Mouse (Mus musculus): ENCODE results near the gene Glipr1l2. TPM values are rescaled to one million over a fixed set of nuclear protein-coding genes. Genes with fewer than 3 reads are reported as not detected.
"Not testable (repeated sequence)": the region's sequence is repeated elsewhere in the genome, so short reads cannot be mapped to it uniquely, and the experiment has no call there.

Gene Glipr1l2
- not detected in 2 replicates for polyA plus RNA-seq (2015; fragmentation: Nextera tagmentation; extraction: Ambion mirVana)

DNA sequence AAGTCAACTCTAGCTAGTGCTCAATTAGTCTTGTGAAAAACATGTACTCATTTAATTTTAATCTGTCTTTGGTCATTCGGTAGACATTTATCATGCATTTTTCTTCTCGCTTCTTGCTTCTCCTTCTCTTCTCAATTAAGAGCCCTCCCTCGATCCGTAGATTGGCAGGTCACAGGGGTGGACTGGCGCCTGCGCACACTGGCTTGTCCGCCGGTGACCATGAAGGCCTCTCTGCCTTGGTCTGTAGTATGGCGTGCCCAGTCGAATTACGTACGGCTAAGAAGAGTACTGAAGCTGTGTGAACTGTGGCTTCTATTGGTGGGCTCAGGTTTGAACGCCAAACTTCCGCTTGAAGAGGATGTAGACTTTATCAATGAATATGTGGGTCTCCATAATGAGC, at the start of gene Glipr1l2:
Gene Glipr1l2, plus strand, starts transcription at position 198 of the 400 bp plus-strand sequence.
- Histone ChIP-seq H3K36me3 (ENCODE audit: control insufficient read depth, insufficient read depth, low read length) (no peaks in the 10 kb centered on the region), H3K4me1 (ENCODE audit: control insufficient read depth, insufficient read depth, low read length) (no peaks in the 10 kb centered on the region), H3K9ac (ENCODE audit: low read length) (no peak within 1 kb of the TSS), H3K27ac (ENCODE audit: low read length) (no peak within 1 kb of the TSS), H3K4me3 (replicated peaks; ENCODE audit: low read length) (no peak within 1 kb of the TSS), H3K9me3 (replicated peaks; ENCODE audit: control insufficient read depth, low read length) (no peaks in the 10 kb centered on the region), H3K4me2 (ENCODE audit: low read depth, low read length) (no peak within 1 kb of the TSS), H3K27me3 (ENCODE audit: control insufficient read depth, insufficient read depth, low read length) (no peaks in the 10 kb centered on the region)
- ATAC-seq (ENCODE audit: insufficient read depth, low FRiP score) = no peak
- WGBS = 93% methylated on average over 14 of the region's 14 CpGs

DNA sequence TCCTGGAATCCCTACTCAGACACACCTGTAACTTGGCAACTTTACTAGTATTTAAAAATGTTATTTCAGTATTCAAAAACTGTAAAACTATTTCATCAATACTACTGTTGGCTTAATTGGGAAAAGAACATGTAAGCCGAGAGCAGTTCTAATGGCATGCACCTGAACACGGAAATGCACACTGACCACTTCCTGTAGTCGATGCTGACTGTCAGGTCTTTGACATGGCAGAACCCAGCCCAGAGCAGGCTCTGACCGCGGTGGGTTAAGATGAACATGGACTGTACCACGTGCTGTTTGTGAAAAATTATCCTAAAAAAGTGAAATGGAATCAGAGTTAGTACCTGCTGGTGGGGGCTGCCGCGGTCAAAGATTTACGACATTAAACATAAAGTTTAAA, 39.6 kb upstream of the Glipr1l2 start:
- 69% methylated on average over 9 of the region's 9 CpGs for WGBS
- H3K27ac ChIP-seq (ENCODE audit: low read length); H3K4me2 ChIP-seq (ENCODE audit: low read depth, low read length); H3K27me3 ChIP-seq (ENCODE audit: control insufficient read depth, insufficient read depth, low read length); H3K9me3 ChIP-seq (replicated peaks; ENCODE audit: control insufficient read depth, low read length); H3K4me3 ChIP-seq (replicated peaks; ENCODE audit: low read length); H3K9ac ChIP-seq (ENCODE audit: low read length); ATAC-seq (ENCODE audit: insufficient read depth, low FRiP score); H3K36me3 ChIP-seq (ENCODE audit: control insufficient read depth, insufficient read depth, low read length); H3K4me1 ChIP-seq (ENCODE audit: control insufficient read depth, insufficient read depth, low read length): not testable (repeated sequence)

DNA sequence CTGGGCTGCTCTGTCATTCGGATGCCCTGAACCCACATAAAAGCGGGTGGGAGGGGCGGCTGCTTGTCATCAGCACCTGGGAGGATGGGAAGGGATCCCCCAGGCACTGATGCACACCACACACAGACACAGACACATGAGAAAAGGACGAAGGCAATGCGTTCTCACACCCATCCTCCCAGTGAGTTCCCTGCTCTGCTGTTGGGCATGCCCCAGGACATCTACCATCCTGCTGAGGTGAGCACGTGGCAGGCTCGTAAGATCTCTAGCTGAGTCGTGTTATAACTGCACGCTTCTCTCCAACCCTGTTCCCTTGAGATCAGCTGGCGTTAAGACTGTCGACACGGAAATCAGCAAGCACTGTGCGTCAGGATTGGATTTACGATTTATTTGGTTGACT, 38.9 kb upstream of the Glipr1l2 start:
- H3K4me1 ChIP-seq (ENCODE audit: control insufficient read depth, insufficient read depth, low read length); H3K4me2 ChIP-seq (ENCODE audit: low read depth, low read length); H3K4me3 ChIP-seq (replicated peaks; ENCODE audit: low read length); H3K27ac ChIP-seq (ENCODE audit: low read length); ATAC-seq (ENCODE audit: insufficient read depth, low FRiP score); H3K27me3 ChIP-seq (ENCODE audit: control insufficient read depth, insufficient read depth, low read length); H3K9ac ChIP-seq (ENCODE audit: low read length); H3K9me3 ChIP-seq (replicated peaks; ENCODE audit: control insufficient read depth, low read length); H3K36me3 ChIP-seq (ENCODE audit: control insufficient read depth, insufficient read depth, low read length): not testable (repeated sequence)
- 41% methylated on average over 14 of the region's 14 CpGs for WGBS

DNA sequence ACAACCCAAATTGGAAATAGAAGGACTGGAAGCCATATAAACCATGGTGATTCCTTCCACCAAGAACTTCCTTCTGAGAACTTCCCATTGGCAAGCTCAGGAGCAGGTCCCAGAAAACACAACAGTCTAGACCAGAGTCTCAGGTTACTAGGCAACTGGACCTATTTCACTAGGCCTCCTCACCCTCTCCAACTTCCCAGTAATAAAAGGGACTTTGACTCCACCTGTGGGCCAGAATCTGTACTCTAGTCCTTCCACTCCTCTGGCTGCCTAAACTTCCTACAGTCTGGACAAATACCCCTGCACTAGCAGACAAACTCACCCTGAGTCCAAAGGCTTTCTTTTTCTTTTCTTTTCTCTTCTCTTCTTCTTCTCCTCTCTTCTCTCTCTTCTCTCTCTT, 31.9 kb upstream of the Glipr1l2 start:
- no peak for ATAC-seq (ENCODE audit: insufficient read depth, low FRiP score)
- no peaks in the 10 kb centered on the region for H3K9me3 ChIP-seq (replicated peaks; ENCODE audit: control insufficient read depth, low read length)
- no peak overlapping the region for H3K4me3 ChIP-seq (replicated peaks; ENCODE audit: low read length)
- no peak overlapping the region for H3K4me2 ChIP-seq (ENCODE audit: low read depth, low read length)
- H3K4me1 ChIP-seq (ENCODE audit: control insufficient read depth, insufficient read depth, low read length) = no peaks in the 10 kb centered on the region
- H3K9ac ChIP-seq (ENCODE audit: low read length) = no peak overlapping the region
- H3K36me3 ChIP-seq (ENCODE audit: control insufficient read depth, insufficient read depth, low read length) = no peaks in the 10 kb centered on the region
- no peak overlapping the region for H3K27ac ChIP-seq (ENCODE audit: low read length)
- H3K27me3 ChIP-seq (ENCODE audit: control insufficient read depth, insufficient read depth, low read length) = no peaks in the 10 kb centered on the region

DNA sequence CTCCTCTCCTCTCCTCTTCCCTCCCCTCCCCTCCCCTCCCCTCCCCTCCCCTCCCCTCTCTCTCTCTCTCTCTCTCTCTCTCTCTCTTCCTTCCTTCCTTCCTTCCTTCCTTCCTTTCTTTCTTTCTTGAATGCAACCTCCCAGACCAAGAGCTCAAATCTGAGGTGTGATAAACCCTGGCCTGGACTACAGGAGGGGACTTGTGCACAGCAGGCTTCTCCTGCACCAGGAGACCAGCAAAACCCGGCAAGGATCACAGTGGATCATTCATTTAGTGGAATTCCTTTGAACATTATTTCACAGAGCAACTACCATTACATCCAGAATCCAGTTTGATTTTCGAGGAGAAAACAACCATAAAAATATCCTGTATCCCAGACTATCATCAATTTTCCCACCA, 31.2 kb upstream of the Glipr1l2 start:
- H3K9ac ChIP-seq (ENCODE audit: low read length); ATAC-seq (ENCODE audit: insufficient read depth, low FRiP score); H3K27me3 ChIP-seq (ENCODE audit: control insufficient read depth, insufficient read depth, low read length); H3K4me2 ChIP-seq (ENCODE audit: low read depth, low read length); H3K27ac ChIP-seq (ENCODE audit: low read length); H3K36me3 ChIP-seq (ENCODE audit: control insufficient read depth, insufficient read depth, low read length); H3K4me3 ChIP-seq (replicated peaks; ENCODE audit: low read length); H3K9me3 ChIP-seq (replicated peaks; ENCODE audit: control insufficient read depth, low read length); H3K4me1 ChIP-seq (ENCODE audit: control insufficient read depth, insufficient read depth, low read length): not testable (repeated sequence)
- whole genome bisulfite sequencing = 72% methylated on average over 2 of the region's 2 CpGs

GRCm38 (mm10) chr10:112059702-112060582, 23.2 kb upstream of the Glipr1l2 start, which contains the start of gene Glipr1l1:
Gene Glipr1l1 (plus strand): TSS chr10:112060189.
- H3K27me3 ChIP-seq (ENCODE audit: control insufficient read depth, insufficient read depth, low read length) = no peaks in the 10 kb centered on the region
- WGBS = 53% methylated on average over 14 of the region's 14 CpGs
- H3K27ac ChIP-seq (ENCODE audit: low read length) = no peak within 1 kb of the TSS
- H3K4me1 ChIP-seq (ENCODE audit: control insufficient read depth, insufficient read depth, low read length) = no peaks in the 10 kb centered on the region
- no peaks in the 10 kb centered on the region for H3K36me3 ChIP-seq (ENCODE audit: control insufficient read depth, insufficient read depth, low read length)
- no peak within 1 kb of the TSS for H3K4me3 ChIP-seq (replicated peaks; ENCODE audit: low read length)
- H3K9me3 ChIP-seq (replicated peaks; ENCODE audit: control insufficient read depth, low read length) = no peaks in the 10 kb centered on the region
- no peak within 1 kb of the TSS for H3K4me2 ChIP-seq (ENCODE audit: low read depth, low read length)
- no peak within 1 kb of the TSS for H3K9ac ChIP-seq (ENCODE audit: low read length)
- ATAC-seq (ENCODE audit: insufficient read depth, low FRiP score) = no peak

GRCm38 (mm10) chr10:112060583-112060934, 22.6 kb upstream of the Glipr1l2 start:
- H3K27ac ChIP-seq (ENCODE audit: low read length); H3K9ac ChIP-seq (ENCODE audit: low read length); H3K36me3 ChIP-seq (ENCODE audit: control insufficient read depth, insufficient read depth, low read length); H3K4me3 ChIP-seq (replicated peaks; ENCODE audit: low read length); ATAC-seq (ENCODE audit: insufficient read depth, low FRiP score); H3K27me3 ChIP-seq (ENCODE audit: control insufficient read depth, insufficient read depth, low read length); H3K9me3 ChIP-seq (replicated peaks; ENCODE audit: control insufficient read depth, low read length); H3K4me2 ChIP-seq (ENCODE audit: low read depth, low read length); H3K4me1 ChIP-seq (ENCODE audit: control insufficient read depth, insufficient read depth, low read length): not testable (repeated sequence)
- WGBS = 68% methylated on average over 6 of the region's 6 CpGs

DNA sequence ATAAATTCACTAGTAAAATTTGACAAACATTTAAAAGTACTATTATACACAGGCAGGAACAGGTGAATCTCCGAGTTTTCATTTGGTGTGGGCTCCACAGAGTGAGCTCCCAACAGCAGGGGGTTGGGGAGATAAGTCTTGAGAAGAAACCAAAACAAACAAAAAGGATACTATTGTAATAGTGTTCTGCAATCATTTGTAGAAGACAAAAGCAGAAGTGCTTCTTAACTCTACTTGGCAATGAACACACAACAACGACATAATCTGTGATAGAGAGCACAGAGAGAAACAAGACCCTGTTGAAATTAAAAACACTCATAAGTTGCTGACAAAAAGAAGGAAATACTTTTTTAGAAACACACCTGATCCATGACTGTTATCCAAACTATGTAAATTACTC, 3.1 kb upstream of the Glipr1l2 start:
- ATAC-seq (ENCODE audit: insufficient read depth, low FRiP score) = no peak
- H3K4me2 ChIP-seq (ENCODE audit: low read depth, low read length) = no peak overlapping the region
- H3K27me3 ChIP-seq (ENCODE audit: control insufficient read depth, insufficient read depth, low read length) = no peaks in the 10 kb centered on the region
- no peaks in the 10 kb centered on the region for H3K36me3 ChIP-seq (ENCODE audit: control insufficient read depth, insufficient read depth, low read length)
- H3K4me1 ChIP-seq (ENCODE audit: control insufficient read depth, insufficient read depth, low read length) = no peaks in the 10 kb centered on the region
- H3K4me3 ChIP-seq (replicated peaks; ENCODE audit: low read length) = no peak overlapping the region
- no peaks in the 10 kb centered on the region for H3K9me3 ChIP-seq (replicated peaks; ENCODE audit: control insufficient read depth, low read length)
- no peak overlapping the region for H3K27ac ChIP-seq (ENCODE audit: low read length)
- 44% methylated on average over 2 of the region's 2 CpGs for WGBS
- no peak overlapping the region for H3K9ac ChIP-seq (ENCODE audit: low read length)

- H3K4me2 ChIP-seq (ENCODE audit: low read depth, low read length); H3K36me3 ChIP-seq (ENCODE audit: control insufficient read depth, insufficient read depth, low read length); H3K27me3 ChIP-seq (ENCODE audit: control insufficient read depth, insufficient read depth, low read length); H3K4me3 ChIP-seq (replicated peaks; ENCODE audit: low read length); H3K4me1 ChIP-seq (ENCODE audit: control insufficient read depth, insufficient read depth, low read length); ATAC-seq (ENCODE audit: insufficient read depth, low FRiP score); H3K27ac ChIP-seq (ENCODE audit: low read length); H3K9me3 ChIP-seq (replicated peaks; ENCODE audit: control insufficient read depth, low read length); H3K9ac ChIP-seq (ENCODE audit: low read length): not testable (repeated sequence)
- WGBS = 5% methylated on average over 5 of the region's 5 CpGs
Observed at GRCm38 (mm10) chr10:112105785-112106184, 22.6 kb downstream of the Glipr1l2 start.

Data from stomach, embryonic 16.5 days (tissue).